ENCODE assay signal across 8 mouse cellular contexts in genomic region chr15:103146627-103147421, GRCm38 (mm10). TPM values are rescaled to one million over a fixed set of nuclear protein-coding genes. Genes with fewer than 3 reads are reported as not detected.
DNase-seq lines count a peak whose midpoint lies in the region; ATAC-seq and TF ChIP-seq lines count a peak whose summit lies in the region.

No protein-coding gene starts in this region.

- no peaks in the 10 kb centered on the region for H3K4me1 ChIP-seq in lung, embryonic 14.5 days (ENCODE audit: insufficient read depth)
- peaks cover 3% of the 10 kb centered on the region; the same call in 1 of the 2 replicates for H3K4me1 ChIP-seq in liver, postnatal 0 days (ENCODE audit: insufficient read depth)
- H3K4me1 ChIP-seq in small intestine, adult 2 months (ENCODE audit: control insufficient read depth, insufficient read depth, insufficient read length, low read length), result 0 out of 2 replicates have a peak, but pooled peaks cover 3% of the 10 kb centered on the region

- H3K4me2 ChIP-seq in lung, embryonic 14.5 days, result peak overlapping the region; percentile 82
- peak overlapping the region; percentile 55 for H3K4me2 ChIP-seq in liver, postnatal 0 days (ENCODE audit: low read depth, low read length)

- peak; percentile 64 for DNase-seq in lung, embryonic 14.5 days
- DNase-seq in lung, postnatal 10 days, result no peak
- DNase-seq in cerebellum, adult 9-10 months, result peak; percentile 23
- peak; percentile 33 to 42 for DNase-seq in frontal cortex, postnatal 25 days (ENCODE audit: low spot score in 2 of 2)
- DNase-seq in layer of hippocampus, adult 2 months (ENCODE audit: low spot score in 2 of 2), result peak; percentile 50 to 66
- DNase-seq in liver, postnatal 0 days, result peak; percentile 20
- DNase-seq in spleen, adult 12 weeks (ENCODE audit: low spot score), result no peak

- H3K9me3 ChIP-seq in lung, embryonic 14.5 days (ENCODE audit: low read depth, low read length), result no peaks in the 10 kb centered on the region
- no peaks in the 10 kb centered on the region for H3K9me3 ChIP-seq in liver, postnatal 0 days (ENCODE audit: low read length)

- peak overlapping the region; percentile 9; the same call in 1 of the 2 replicates for H3K9ac ChIP-seq in lung, embryonic 14.5 days
- H3K9ac ChIP-seq in liver, postnatal 0 days (replicated peaks), result no peak overlapping the region

- no peak for TF ChIP-seq POLR2A in small intestine, adult 2 months (IDR thresholded peaks at IDR 0.05; ENCODE audit: low read depth, low read length)

- peaks cover 53% of the 10 kb centered on the region for H3K27me3 ChIP-seq in lung, embryonic 14.5 days (ENCODE audit: insufficient read depth, low read length)
- H3K27me3 ChIP-seq in liver, postnatal 0 days (ENCODE audit: insufficient read depth, low read length), result peaks cover 56% of the 10 kb centered on the region
- peaks cover 26% of the 10 kb centered on the region for H3K27me3 ChIP-seq in small intestine, adult 2 months (ENCODE audit: control insufficient read depth, insufficient read depth, low read length)

- H3K27ac ChIP-seq in lung, embryonic 14.5 days (ENCODE audit: low read depth), result no peak overlapping the region
- H3K27ac ChIP-seq in layer of hippocampus, adult 2 months, result peak overlapping the region; percentile 37; the same call in 1 of the 2 replicates
- no peak overlapping the region for H3K27ac ChIP-seq in liver, postnatal 0 days (ENCODE audit: low read depth)
- no peak overlapping the region for H3K27ac ChIP-seq in small intestine, adult 2 months (ENCODE audit: insufficient read depth, low read depth, low read length)

- H3K4me3 ChIP-seq in lung, embryonic 14.5 days (ENCODE audit: low read depth, low read length), result peak overlapping the region; percentile 42
- peak overlapping the region; percentile 51 for H3K4me3 ChIP-seq in layer of hippocampus, adult 2 months
- peak overlapping the region; percentile 30 for H3K4me3 ChIP-seq in liver, postnatal 0 days (ENCODE audit: low read depth, low read length)
- H3K4me3 ChIP-seq in small intestine, adult 2 months (ENCODE audit: low read depth, low read length), result peak overlapping the region; percentile 51

- TF ChIP-seq CTCF in lung, embryonic 14.5 days (IDR thresholded peaks at IDR 0.05; ENCODE audit: low read depth), result no peak
- TF ChIP-seq CTCF in layer of hippocampus, adult 2 months (conservative IDR thresholded peaks at IDR 0.05), result no peak
- TF ChIP-seq CTCF in liver, postnatal 0 days (IDR thresholded peaks at IDR 0.05; ENCODE audit: low read depth), result no peak
- no peak for TF ChIP-seq CTCF in small intestine, adult 2 months (IDR thresholded peaks at IDR 0.05; ENCODE audit: extremely low read depth, insufficient read length, insufficient replicate concordance, low read depth, low read length)

- WGBS in lung, embryonic 14.5 days, result under 1% methylated on average over 53 of the region's 57 CpGs
- WGBS in liver, postnatal 0 days (ENCODE audit: insufficient replicate concordance), result 2% methylated on average over 47 of the region's 57 CpGs
- 2% methylated on average over 57 of the region's 57 CpGs for whole genome bisulfite sequencing in small intestine, adult 2 months

- peak; percentile 66 for ATAC-seq in lung, embryonic 14.5 days (ENCODE audit: insufficient read depth)
- no peak for ATAC-seq in liver, postnatal 0 days

- no peak for TF ChIP-seq EP300 in liver, postnatal 0 days (IDR thresholded peaks at IDR 0.05; ENCODE audit: low read depth)

- no peaks in the 10 kb centered on the region for H3K36me3 ChIP-seq in lung, embryonic 14.5 days (ENCODE audit: insufficient read depth)
- H3K36me3 ChIP-seq in liver, postnatal 0 days (replicated peaks; ENCODE audit: insufficient read depth, low read length), result no peaks in the 10 kb centered on the region
- H3K36me3 ChIP-seq in small intestine, adult 2 months (ENCODE audit: control insufficient read depth, insufficient read depth, low read length), result no peaks in the 10 kb centered on the region

RNA-seq across cellular contexts. Expression of gene Smug1, which starts 20.1 kb away (rescaled TPM):
- 18.0 and 18.1 TPM in 2 replicates for polyA plus RNA-seq in lung, embryonic 14.5 days (2014; fragmentation: Nextera tagmentation; extraction: Ambion mirVana)
- total RNA-seq in layer of hippocampus, adult 2 months (2021), result 10 to 100 TPM; 17.9 to 18.2 TPM
- polyA plus RNA-seq in liver, postnatal 0 days (2015; fragmentation: Nextera tagmentation; extraction: Ambion mirVana), result 3.6 and 3.8 TPM in 2 replicates
- 9.1 and 9.8 TPM in 2 replicates for polyA plus RNA-seq in small intestine, adult 2 months (2012; rRNA removed)

Comparison
In these comparisons a context has a peak if more than half of its experiments do, and no peak if none do; other contexts are left out.
1. DNase-seq: peak in lung, embryonic 14.5 days (single experiment), cerebellum, adult 9-10 months (single experiment), frontal cortex, postnatal 25 days (2 of 2), layer of hippocampus, adult 2 months (2 of 2) and liver, postnatal 0 days (single experiment); none in lung, postnatal 10 days (single experiment) and spleen, adult 12 weeks (single experiment).
2. Peak in every context shown above with its lines, with median percentiles within 50 percentile points of each other: H3K4me3 ChIP-seq.